In the genomic region with DNA sequence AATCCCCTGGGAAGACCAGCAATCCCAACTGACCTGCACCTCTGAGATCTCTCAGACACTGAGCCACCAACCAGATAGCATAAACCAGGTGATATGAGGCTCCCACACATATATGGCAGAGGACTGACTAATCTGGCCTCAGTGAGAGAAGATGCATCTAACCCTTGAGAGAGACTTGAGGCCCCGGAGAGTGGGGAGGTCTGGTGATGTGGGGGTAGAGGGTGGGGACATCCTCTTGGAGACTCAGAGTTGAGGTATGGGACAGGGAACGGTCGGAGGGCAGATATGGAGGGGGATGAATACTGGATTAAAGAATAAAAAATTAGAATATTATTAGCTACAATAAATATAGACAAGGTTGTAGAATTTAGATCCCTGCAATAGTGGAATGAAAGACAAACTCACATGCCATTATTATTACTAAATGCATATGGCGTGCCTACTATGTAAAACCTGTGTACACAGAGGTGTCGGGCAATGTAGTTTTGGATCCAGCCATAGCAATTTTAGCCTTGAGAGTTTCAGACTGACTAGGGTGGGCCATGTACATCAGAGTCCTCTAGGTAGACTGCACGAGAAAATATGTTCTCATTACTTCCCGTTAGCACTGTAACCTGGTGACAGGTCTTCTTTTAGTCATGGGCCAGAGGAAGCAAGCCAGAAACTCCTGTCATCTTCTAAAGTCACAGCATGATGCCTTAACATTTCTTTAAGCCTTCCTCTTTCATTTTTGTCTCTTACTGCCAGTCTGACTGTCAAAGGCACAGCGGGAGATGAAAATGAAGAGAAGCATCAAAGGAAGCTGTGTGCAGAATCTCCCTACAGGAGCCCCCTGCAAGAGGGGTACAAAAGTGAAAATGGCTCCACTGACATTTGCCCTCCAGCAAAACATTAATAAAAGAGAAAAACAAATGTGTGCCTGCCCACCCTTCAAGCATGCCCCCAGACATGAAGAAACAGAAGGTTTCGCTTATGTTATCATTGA, we compare ENCODE assay signal across 19 mouse cellular contexts.
DNase-seq lines count a peak whose midpoint lies in the region; ATAC-seq lines count a peak whose summit lies in the region.
"Had no signal": no experiment of that assay in that cellular context is flagged by ENCODE, and none has a peak within 500 bp of the region (broad histone marks: within the 10 kb centered on the region; RNA-seq: fewer than 3 reads in every experiment).

No protein-coding gene starts in this region.

- intact Hi-C loops in heart, postnatal 36 days (cut with DNase I) = no loop called here

- H3K4me1 ChIP-seq in forebrain, embryonic 11.5 days (replicated peaks; ENCODE audit: control insufficient read depth, insufficient read depth, low read length) = no peaks in the 10 kb centered on the region
- H3K4me1 ChIP-seq in forebrain, embryonic 16.5 days (replicated peaks; ENCODE audit: control insufficient read depth, insufficient read depth, low read length) = no peaks in the 10 kb centered on the region
- peaks cover 6% of the 10 kb centered on the region; the same call in 1 of the 2 replicates for H3K4me1 ChIP-seq in midbrain, embryonic 13.5 days (replicated peaks)
- H3K4me1 ChIP-seq: neural tube, embryonic 12.5 days had no signal

- no peaks in the 10 kb centered on the region for H3K36me3 ChIP-seq in forebrain, embryonic 11.5 days (ENCODE audit: control insufficient read depth, insufficient read depth, low read length)
- H3K36me3 ChIP-seq in forebrain, embryonic 16.5 days (ENCODE audit: control insufficient read depth, insufficient read depth) = no peaks in the 10 kb centered on the region
- H3K36me3 ChIP-seq in midbrain, embryonic 13.5 days = no peaks in the 10 kb centered on the region
- H3K36me3 ChIP-seq: neural tube, embryonic 12.5 days had no signal

- H3K9me3 ChIP-seq in forebrain, embryonic 11.5 days (ENCODE audit: control insufficient read depth, low read length) = no peaks in the 10 kb centered on the region
- H3K9me3 ChIP-seq in forebrain, embryonic 16.5 days (ENCODE audit: control insufficient read depth, low read length) = no peaks in the 10 kb centered on the region
- no peaks in the 10 kb centered on the region for H3K9me3 ChIP-seq in midbrain, embryonic 13.5 days
- H3K9me3 ChIP-seq: neural tube, embryonic 12.5 days had no signal

- H3K27ac ChIP-seq in forebrain, embryonic 11.5 days (ENCODE audit: low read depth, low read length) = no peak overlapping the region
- no peak overlapping the region for H3K27ac ChIP-seq in forebrain, embryonic 16.5 days (ENCODE audit: low read length)
- H3K27ac ChIP-seq in midbrain, embryonic 13.5 days = no peak overlapping the region
- H3K27ac ChIP-seq: heart, adult 2 months; left cerebral cortex, adult 2 months; neural tube, embryonic 12.5 days had no signal

- no peak overlapping the region for H3K9ac ChIP-seq in forebrain, embryonic 11.5 days (ENCODE audit: low read length)
- no peak overlapping the region for H3K9ac ChIP-seq in forebrain, embryonic 16.5 days (replicated peaks; ENCODE audit: low read depth, low read length)
- H3K9ac ChIP-seq in midbrain, embryonic 13.5 days (replicated peaks) = no peak overlapping the region
- H3K9ac ChIP-seq: neural tube, embryonic 12.5 days had no signal

- no peak for DNase-seq in forebrain, embryonic 11.5 days (ENCODE audit: low spot score)
- peak; percentile 8 for DNase-seq in R1 (ENCODE audit: low read depth, low spot score)
- DNase-seq in embryo, embryonic 9.5 days (ENCODE audit: extremely low spot score) = peak; percentile 2
- DNase-seq in heart, postnatal 36 days = no peak
- no peak for DNase-seq in cerebellum, postnatal 36 days
- DNase-seq in cerebellum, adult 9-10 months = no peak
- DNase-seq: adrenal gland, adult 8-10 months; cerebellum, adult 11-12 months; gastrocnemius, postnatal 14 days; heart, adult 2 months; kidney, adult 8-10 months; kidney, postnatal 25 days; lung, postnatal 14 days; right cerebral cortex, postnatal 25 days; thymus, postnatal 14 days had no signal

- no peak overlapping the region for H3K4me3 ChIP-seq in forebrain, embryonic 11.5 days (ENCODE audit: low read depth, low read length)
- no peak overlapping the region for H3K4me3 ChIP-seq in forebrain, embryonic 16.5 days (replicated peaks; ENCODE audit: low read length)
- H3K4me3 ChIP-seq in midbrain, embryonic 13.5 days (replicated peaks) = no peak overlapping the region
- H3K4me3 ChIP-seq: heart, adult 2 months; left cerebral cortex, adult 2 months; neural tube, embryonic 12.5 days had no signal

- WGBS in forebrain, embryonic 11.5 days = 68% methylated on average over 9 of the region's 9 CpGs
- 67% methylated on average over 9 of the region's 9 CpGs for WGBS in forebrain, embryonic 16.5 days
- WGBS in midbrain, embryonic 13.5 days = 66% methylated on average over 9 of the region's 9 CpGs

- peak; percentile 55; the same call in 1 of the 2 replicates for ATAC-seq in forebrain, embryonic 11.5 days (replicated peaks; ENCODE audit: low FRiP score)
- ATAC-seq in forebrain, embryonic 16.5 days = no peak
- ATAC-seq in midbrain, embryonic 13.5 days = peak; percentile 91

- no peaks in the 10 kb centered on the region for H3K27me3 ChIP-seq in forebrain, embryonic 11.5 days (ENCODE audit: control insufficient read depth, insufficient read depth, low read length)
- H3K27me3 ChIP-seq in forebrain, embryonic 16.5 days (replicated peaks; ENCODE audit: control insufficient read depth, insufficient read depth, low read length) = no peaks in the 10 kb centered on the region
- H3K27me3 ChIP-seq in midbrain, embryonic 13.5 days = no peaks in the 10 kb centered on the region
- H3K27me3 ChIP-seq: neural tube, embryonic 12.5 days had no signal

- no peak overlapping the region for H3K4me2 ChIP-seq in forebrain, embryonic 11.5 days (ENCODE audit: low read depth, low read length, severe bottlenecking)
- H3K4me2 ChIP-seq in forebrain, embryonic 16.5 days (ENCODE audit: low read length) = no peak overlapping the region
- no peak overlapping the region for H3K4me2 ChIP-seq in midbrain, embryonic 13.5 days (replicated peaks)
- H3K4me2 ChIP-seq: neural tube, embryonic 12.5 days had no signal

Comparison
In these comparisons a context has a peak if more than half of its experiments do, and no peak if none do; other contexts are left out.
1. DNase-seq: peak in R1 (single experiment) and embryo, embryonic 9.5 days (single experiment); none in forebrain, embryonic 11.5 days (single experiment), heart, postnatal 36 days (0 of 2), cerebellum, postnatal 36 days (0 of 2) and cerebellum, adult 9-10 months (single experiment).